Mouse (Mus musculus) B cell, adult 62 days (primary cell): Measurements from ENCODE around the gene Sytl3. TPM values are rescaled to one million over a fixed set of nuclear protein-coding genes. Genes with fewer than 3 reads are reported as not detected.

ENCODE experiments used
- total RNA-seq: library from RNA; stranded (reverse); gene quantifications from 4 replicates; pipeline ENCODE4 v1.2.4, GENCODE M21; 2023

Gene Sytl3
- 2.8 to 4.2 TPM (median 3.2 TPM) in 4 replicates for total RNA-seq

DNA sequence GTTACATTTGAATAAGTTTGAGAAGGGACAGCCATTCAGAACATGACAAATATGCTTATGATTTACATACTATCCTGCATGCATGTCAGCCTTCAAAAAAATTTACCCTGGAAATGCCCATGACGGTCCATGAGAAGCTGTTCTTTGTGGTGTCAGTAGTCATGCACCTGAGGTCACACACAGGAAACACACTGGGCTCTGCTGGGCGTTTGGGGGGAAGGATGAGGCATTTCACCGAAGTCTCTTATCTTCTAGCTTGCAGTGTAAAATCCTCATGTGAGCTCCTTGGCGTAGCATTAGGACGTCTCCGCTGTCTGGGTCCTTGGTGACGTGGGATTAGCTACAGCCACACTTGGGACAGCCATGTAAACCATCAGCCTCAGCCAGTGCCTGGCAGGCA is at the start of gene Sytl3:
Gene Sytl3 (plus strand): TSS at position 293 of the 400 bp plus-strand sequence.

DNA sequence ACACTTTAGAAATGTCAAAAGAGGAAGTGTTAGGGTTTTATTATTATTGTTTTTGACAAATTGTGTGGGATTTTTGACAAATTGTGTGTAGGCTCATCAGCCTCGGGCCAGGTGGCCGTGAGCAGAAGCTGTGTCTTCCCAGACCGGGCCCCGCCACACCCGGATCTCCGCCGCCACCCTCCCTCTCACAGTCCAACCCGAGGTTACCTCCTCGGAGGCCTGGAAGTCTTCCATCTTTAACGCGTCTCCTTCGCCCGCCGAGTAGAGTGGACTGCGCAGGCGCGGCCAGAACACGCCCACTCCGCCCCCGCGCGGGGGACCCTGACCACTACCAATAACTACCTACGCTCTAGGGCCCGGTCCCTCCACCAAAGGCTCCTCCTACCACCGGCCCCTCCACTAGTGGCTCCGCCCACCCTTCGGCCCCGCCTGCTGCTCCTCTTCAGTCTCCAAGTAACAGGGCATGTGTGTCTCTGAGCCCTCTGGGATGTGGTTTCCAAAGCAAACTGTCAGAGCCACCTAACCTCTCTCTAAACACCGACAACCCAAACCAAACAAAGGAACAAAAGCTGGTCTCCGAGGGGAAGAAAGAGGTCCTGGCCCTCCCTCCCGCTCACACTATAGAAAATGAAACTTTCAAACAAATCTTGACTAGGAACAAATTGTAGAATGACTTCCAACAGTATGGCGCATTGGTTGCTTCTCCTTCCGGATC is 3.2 kb upstream of the Sytl3 start, which contains the start of gene Dynlt1f:
Gene Dynlt1f (minus strand): TSS at position 334 of the 715 bp plus-strand sequence.

GRCm38 (mm10) chr17:6782611-6783005 is 123.7 kb downstream of the Sytl3 start, which contains the start of gene Ezr:
Gene Ezr (minus strand): TSS chr17:6782784.

Other genes starting within 250 kb of the Sytl3 start
- gene Dynlt1b, start 229.0 kb upstream of the Sytl3 start, total RNA-seq, result 80.9 to 89.4 TPM (median 83.0 TPM) in 4 replicates
- 24.9 to 36.0 TPM (median 29.9 TPM) in 4 replicates for gene Dynlt1c, start 57.4 kb upstream of the Sytl3 start, total RNA-seq
- gene Dynlt1f, start 3.2 kb upstream of the Sytl3 start, total RNA-seq, result 95.4 to 121 TPM (median 97.6 TPM) in 4 replicates
- gene Ezr, start 123.7 kb downstream of the Sytl3 start, total RNA-seq, result 498 to 517 TPM (median 512 TPM) in 4 replicates